Mouse (Mus musculus) granulocyte monocyte progenitor cell, adult 5-6 weeks (primary cell): ENCODE measurements around the gene R3hdml. TPM values are rescaled to one million over a fixed set of nuclear protein-coding genes. Genes with fewer than 3 reads are reported as not detected.

Source experiments
- ATAC-seq: replicated peaks from 2 replicates; pipeline ENCODE4 v1.8.0; 2016; ENCODE audit warnings: mild to moderate bottlenecking, moderate TSS enrichment, inconsistent platforms; ENCODE audit not compliant: poor library complexity, severe bottlenecking
- total RNA-seq, 2 experiments: library from RNA; stranded (forward) in 1 of 2; stranded (reverse) in 1 of 2; fragments of 200-712, 200-1000 nt in 1 of 2; fragments of >200 nt in 1 of 2; fragmentation: Nextera tagmentation in 1 of 2; gene quantifications; 2 replicates each; pipeline ENCODE4 v1.2.3; 2014 to 2017

R3hdml gene
- total RNA-seq, 2 experiments from 2014 or later = not detected

GRCm38 (mm10) chr2:163537443-163537842 lies 45.3 kb downstream of the R3hdml start:
- ATAC-seq = no peak

- ATAC-seq = no peak
Measured at GRCm38 (mm10) chr2:163538410-163538809, 46.3 kb downstream of the R3hdml start.

GRCm38 (mm10) chr2:163539321-163540040 lies 47.4 kb downstream of the R3hdml start:
- no peak for ATAC-seq

GRCm38 (mm10) chr2:163540231-163541117 lies 48.4 kb downstream of the R3hdml start:
- peak; percentile 25; the same call in 1 of the 2 replicates for ATAC-seq

- no peak for ATAC-seq
Measured at GRCm38 (mm10) chr2:163541568-163542182, 49.6 kb downstream of the R3hdml start.

GRCm38 (mm10) chr2:163542674-163543073 lies 50.6 kb downstream of the R3hdml start:
- ATAC-seq = no peak

GRCm38 (mm10) chr2:163546623-163547318 lies 54.7 kb downstream of the R3hdml start:
- no peak for ATAC-seq

- no peak for ATAC-seq
Measured at GRCm38 (mm10) chr2:163548822-163549221, 56.7 kb downstream of the R3hdml start.

GRCm38 (mm10) chr2:163549786-163550185 lies 57.7 kb downstream of the R3hdml start:
- ATAC-seq = no peak

Other genes starting within 250 kb of the R3hdml start
- gene Jph2, start 94.3 kb upstream of the R3hdml start, total RNA-seq (2014; fragmentation: Nextera tagmentation) = not detected in 2 replicates
- gene Jph2, start 94.3 kb upstream of the R3hdml start, total RNA-seq (2017) = not detected in 2 replicates
- gene Oser1, start 67.6 kb upstream of the R3hdml start, total RNA-seq (2014; fragmentation: Nextera tagmentation) = 76.0 and 92.9 TPM in 2 replicates
- gene Oser1, start 67.6 kb upstream of the R3hdml start, total RNA-seq (2017) = 91.0 and 101 TPM in 2 replicates
- not detected in 2 replicates for gene Gdap1l1, start 53.8 kb upstream of the R3hdml start, total RNA-seq (2014; fragmentation: Nextera tagmentation)
- not detected in 2 replicates for gene Gdap1l1, start 53.8 kb upstream of the R3hdml start, total RNA-seq (2017)
- 2.7 and 2.9 TPM in 2 replicates for gene Fitm2, start 19.7 kb upstream of the R3hdml start, total RNA-seq (2014; fragmentation: Nextera tagmentation)
- 5.4 and 6.0 TPM in 2 replicates for gene Fitm2, start 19.7 kb upstream of the R3hdml start, total RNA-seq (2017)
- 0.37 and 1.6 TPM in 2 replicates for gene Hnf4a, start 14.5 kb downstream of the R3hdml start, total RNA-seq (2014; fragmentation: Nextera tagmentation)
- 0.15 and 0.30 TPM in 2 replicates for gene Hnf4a, start 14.5 kb downstream of the R3hdml start, total RNA-seq (2017)
- gene Ttpal, start 110.0 kb downstream of the R3hdml start, total RNA-seq (2014; fragmentation: Nextera tagmentation) = 21.1 and 21.8 TPM in 2 replicates
- 12.7 and 13.3 TPM in 2 replicates for gene Ttpal, start 110.0 kb downstream of the R3hdml start, total RNA-seq (2017)
- 505 and 572 TPM in 2 replicates for gene Serinc3, start 152.8 kb downstream of the R3hdml start, total RNA-seq (2014; fragmentation: Nextera tagmentation)
- gene Serinc3, start 152.8 kb downstream of the R3hdml start, total RNA-seq (2017) = 503 and 505 TPM in 2 replicates
- gene Pkig, start 166.1 kb downstream of the R3hdml start, total RNA-seq (2014; fragmentation: Nextera tagmentation) = 89.1 and 89.4 TPM in 2 replicates
- 52.2 and 65.1 TPM in 2 replicates for gene Pkig, start 166.1 kb downstream of the R3hdml start, total RNA-seq (2017)